Mouse (Mus musculus): ENCODE measurements around the gene Mfap2.

Mfap2 gene

GRCm38 (mm10) chr4:140987476-140987875, 22.7 kb upstream of the Mfap2 start:
- ATAC-seq (ENCODE audit: low TSS enrichment), result no peak

GRCm38 (mm10) chr4:140988706-140989290, 21.4 kb upstream of the Mfap2 start:
- no peak for ATAC-seq (ENCODE audit: low TSS enrichment)

- no peak for ATAC-seq (ENCODE audit: low TSS enrichment)
These were observed 20.8 kb upstream of the Mfap2 start for GRCm38 (mm10) chr4:140989447-140989846.

- ATAC-seq (ENCODE audit: low TSS enrichment), result no peak
These were observed 18.0 kb upstream of the Mfap2 start for GRCm38 (mm10) chr4:140992215-140992614.

GRCm38 (mm10) chr4:140993846-140994245, 16.4 kb upstream of the Mfap2 start:
- no peak for ATAC-seq (ENCODE audit: low TSS enrichment)

GRCm38 (mm10) chr4:140995811-140996210, 14.4 kb upstream of the Mfap2 start:
- ATAC-seq (ENCODE audit: low TSS enrichment), result no peak

- ATAC-seq (ENCODE audit: low TSS enrichment), result no peak
These were observed 13.4 kb upstream of the Mfap2 start for GRCm38 (mm10) chr4:140996812-140997211.

GRCm38 (mm10) chr4:141005983-141006382, 4.2 kb upstream of the Mfap2 start:
- ATAC-seq (ENCODE audit: low TSS enrichment), result no peak

- no peak for ATAC-seq (ENCODE audit: low TSS enrichment)
These were observed 2.2 kb upstream of the Mfap2 start for GRCm38 (mm10) chr4:141008028-141008427.

GRCm38 (mm10) chr4:141010526-141010925, 308 bp downstream of the Mfap2 start:
- peak; percentile 24 for ATAC-seq (ENCODE audit: low TSS enrichment)

- ATAC-seq (ENCODE audit: low TSS enrichment), result no peak
These were observed 767 bp downstream of the Mfap2 start for GRCm38 (mm10) chr4:141010941-141011429.

GRCm38 (mm10) chr4:141011556-141012328, 1.5 kb downstream of the Mfap2 start:
- no peak for ATAC-seq (ENCODE audit: low TSS enrichment)

- ATAC-seq (ENCODE audit: low TSS enrichment), result peak; percentile 35; the same call in 1 of the 2 replicates
These were observed 2.3 kb downstream of the Mfap2 start for GRCm38 (mm10) chr4:141012558-141012957.

GRCm38 (mm10) chr4:141014114-141014513, 3.9 kb downstream of the Mfap2 start:
- no peak for ATAC-seq (ENCODE audit: low TSS enrichment)

- peak; percentile 11; the same call in 1 of the 2 replicates for ATAC-seq (ENCODE audit: low TSS enrichment)
These were observed 4.6 kb downstream of the Mfap2 start for GRCm38 (mm10) chr4:141014856-141015255.

GRCm38 (mm10) chr4:141015356-141015755, 5.1 kb downstream of the Mfap2 start:
- no peak for ATAC-seq (ENCODE audit: low TSS enrichment)

GRCm38 (mm10) chr4:141016311-141016710, 6.1 kb downstream of the Mfap2 start:
- peak; percentile 45; the same call in 1 of the 2 replicates for ATAC-seq (ENCODE audit: low TSS enrichment)

- no peak for ATAC-seq (ENCODE audit: low TSS enrichment)
These were observed 7.6 kb downstream of the Mfap2 start for GRCm38 (mm10) chr4:141017657-141018436.

GRCm38 (mm10) chr4:141020220-141020619, 10.0 kb downstream of the Mfap2 start:
- no peak for ATAC-seq (ENCODE audit: low TSS enrichment)

GRCm38 (mm10) chr4:141020811-141021613, 10.8 kb downstream of the Mfap2 start:
- no peak; the same call in 1 of the 2 replicates for ATAC-seq (ENCODE audit: low TSS enrichment)

GRCm38 (mm10) chr4:141021614-141021929, 11.4 kb downstream of the Mfap2 start:
- ATAC-seq (ENCODE audit: low TSS enrichment), result no peak; the same call in 1 of the 2 replicates

GRCm38 (mm10) chr4:141024052-141024451, 13.8 kb downstream of the Mfap2 start:
- ATAC-seq (ENCODE audit: low TSS enrichment), result peak; percentile 80

Data from frontal cortex, adult (tissue).